Mouse (Mus musculus) T-helper 1 cell (primary cell): ENCODE measurements around the gene Alox12.

Experiments used
- in situ Hi-C: fragments of 300-600 bp; cut with MboI, MseI; formaldehyde crosslinking; loops from one replicate; pipeline ENCODE4 v1.15.1; 2025; ENCODE audit warnings: high pct_unique_total_duplicates

The Alox12 gene

DNA sequence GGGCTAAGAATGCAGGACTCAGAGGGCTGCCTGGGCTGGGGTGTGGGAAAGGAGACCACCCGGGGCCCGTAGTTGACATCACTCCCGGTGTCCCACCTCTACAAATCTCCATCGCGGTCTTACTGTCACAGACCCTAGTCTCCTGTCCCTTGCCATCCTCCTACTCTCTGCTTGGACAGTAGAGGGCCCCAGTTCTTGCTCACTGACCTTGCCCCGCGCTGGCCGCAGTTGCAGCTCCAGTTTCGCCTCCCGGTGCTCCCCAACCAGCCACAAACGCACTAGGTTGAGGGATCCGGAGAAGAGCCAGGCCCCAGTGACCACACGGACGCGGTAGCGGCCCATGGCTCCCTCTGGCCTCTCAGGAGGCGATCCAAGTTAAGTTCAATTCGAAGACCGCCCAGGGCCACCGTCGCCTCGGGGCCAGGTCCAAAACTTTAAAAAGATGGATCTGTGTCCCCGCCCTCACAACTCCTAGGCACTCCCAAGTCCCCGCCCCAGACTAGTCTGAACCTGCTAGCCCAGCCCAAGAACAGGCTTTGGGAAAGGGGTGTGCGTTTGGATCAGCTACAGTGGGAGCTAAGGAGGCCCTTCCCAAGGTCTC, at the start of gene Alox12:
Gene Alox12 (minus strand): TSS at position 423 of the 601 bp plus-strand sequence.
- in situ Hi-C loops = no loop called here

DNA sequence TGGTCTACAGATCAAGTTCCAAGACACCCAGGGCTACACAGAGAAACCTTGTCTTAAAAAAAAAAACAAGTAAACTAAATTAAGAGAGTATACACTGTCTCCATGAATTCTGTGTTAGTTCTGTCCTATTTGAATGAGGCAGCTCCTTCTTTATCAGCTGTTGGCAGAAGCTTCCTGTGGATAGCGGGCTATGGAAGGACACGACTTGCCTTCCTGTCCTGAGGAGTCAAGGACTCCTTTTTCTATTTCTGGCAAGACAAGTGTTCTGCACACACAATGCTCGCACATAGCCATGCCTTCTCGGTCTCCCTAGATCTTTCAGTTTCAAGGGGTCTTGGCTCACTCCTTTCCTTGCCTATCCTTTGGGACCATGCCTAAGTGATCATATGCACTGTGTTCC, 47.1 kb upstream of the Alox12 start:
- in situ Hi-C loops = no loop called here

DNA sequence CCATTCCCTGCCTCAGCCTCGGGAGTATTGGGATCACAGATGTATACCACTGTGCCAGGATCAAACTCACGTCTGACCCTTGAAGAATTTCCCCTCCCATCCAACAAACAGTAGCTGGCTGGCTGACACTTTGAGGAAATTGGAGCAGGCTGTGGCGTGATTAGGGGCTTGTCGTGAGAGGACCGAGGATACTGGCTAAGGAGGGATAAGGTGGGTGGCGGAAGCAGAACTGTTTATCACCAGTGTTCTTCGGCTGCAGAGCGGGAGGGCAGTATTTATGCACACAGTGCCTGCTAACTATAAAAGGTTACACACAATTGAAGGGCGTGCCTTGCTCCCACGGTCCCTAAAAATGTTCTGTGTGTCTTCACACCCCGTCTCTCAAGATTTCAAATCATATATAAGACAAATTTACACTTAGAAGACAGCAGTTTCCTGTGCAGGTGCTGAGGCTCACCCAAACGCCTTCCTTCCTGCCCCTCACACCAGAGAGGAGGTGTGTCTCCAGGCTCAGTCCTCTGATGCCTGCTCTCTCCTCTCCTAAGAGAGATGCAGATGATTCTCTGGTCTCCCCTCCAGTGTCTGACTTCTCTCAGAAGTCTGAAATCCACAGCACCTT, 42.8 kb upstream of the Alox12 start:
- in situ Hi-C loops = loop anchor here (25.0 kb wide), 1 partner anchor 989 kb away; no protein-coding TSS in a partner anchor

GRCm38 (mm10) chr11:70297405-70297804, 42.3 kb upstream of the Alox12 start:
- in situ Hi-C loops = loop anchor here (25.0 kb wide), 1 partner anchor 990 kb away; no protein-coding TSS in a partner anchor

DNA sequence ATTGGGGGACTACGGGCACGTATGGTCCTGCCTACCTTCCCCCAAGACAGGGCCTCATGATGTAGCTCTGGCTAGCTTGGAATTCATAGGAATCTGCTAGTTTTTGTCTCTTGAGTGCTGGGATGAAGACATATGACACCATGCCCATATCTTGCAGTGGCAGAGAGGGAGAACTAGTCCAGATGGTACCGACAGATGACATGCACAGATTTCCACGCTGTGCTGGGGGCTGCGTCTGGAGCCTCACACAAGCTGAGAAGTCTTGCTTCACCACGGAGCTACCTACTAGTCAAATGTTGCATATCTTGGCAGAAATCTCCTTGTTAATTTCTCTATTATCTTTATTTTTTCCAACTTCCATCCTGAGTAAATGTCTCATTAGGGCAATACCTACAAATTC, 38.7 kb upstream of the Alox12 start:
- in situ Hi-C loops = loop anchor here (25.0 kb wide), 1 partner anchor 993 kb away; no protein-coding TSS in a partner anchor

GRCm38 (mm10) chr11:70291235-70291634, 36.1 kb upstream of the Alox12 start:
- in situ Hi-C loops = loop anchor here (25.0 kb wide), 1 partner anchor 996 kb away; no protein-coding TSS in a partner anchor

DNA sequence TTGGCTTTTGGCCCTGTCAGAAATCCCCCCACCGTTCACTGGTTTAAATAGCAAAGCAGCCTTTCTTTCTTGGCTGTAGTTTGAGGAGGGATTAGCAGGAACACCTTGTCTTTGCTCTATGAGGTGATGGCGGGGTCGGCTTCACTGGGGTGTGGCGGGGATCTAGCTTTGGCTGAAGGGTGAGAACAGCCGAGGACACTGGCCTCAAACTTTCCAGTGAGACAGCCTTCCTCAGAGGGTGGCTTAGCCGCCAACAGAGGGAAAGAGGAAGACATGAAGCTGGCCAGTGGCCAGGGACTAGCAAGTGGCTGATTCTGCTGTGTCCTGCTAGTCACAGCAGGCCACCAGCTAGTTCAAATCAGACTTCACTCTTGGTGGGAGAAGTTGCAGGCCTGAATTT, 34.1 kb upstream of the Alox12 start:
- in situ Hi-C loops = loop anchor here (25.0 kb wide), 1 partner anchor 998 kb away; no protein-coding TSS in a partner anchor

- in situ Hi-C loops = loop anchor here (25.0 kb wide), 1 partner anchor 999 kb away; no protein-coding TSS in a partner anchor
Measured at GRCm38 (mm10) chr11:70288102-70288501, 32.9 kb upstream of the Alox12 start.

DNA sequence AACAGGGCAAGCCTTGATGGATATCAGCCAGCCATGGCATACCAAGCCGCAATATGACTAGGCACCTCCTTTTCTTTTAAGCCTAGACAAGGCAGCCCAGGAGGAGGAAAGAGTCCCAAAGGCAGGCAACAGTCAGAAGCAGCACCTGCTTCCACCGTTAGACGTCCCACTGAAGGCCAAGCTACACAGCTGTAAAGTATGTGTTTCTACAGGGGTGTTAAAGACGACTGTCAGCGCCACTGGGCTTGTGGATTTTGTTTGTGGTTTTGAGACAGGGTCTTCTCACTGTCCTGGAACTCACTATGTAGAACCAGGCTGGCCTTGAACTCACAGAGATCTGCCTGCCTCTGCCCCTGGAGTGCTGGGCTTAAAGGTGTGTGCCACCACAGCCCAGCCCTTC, 30.5 kb upstream of the Alox12 start:
- in situ Hi-C loops = loop anchor here (25.0 kb wide), 1 partner anchor 1002 kb away; no protein-coding TSS in a partner anchor

GRCm38 (mm10) chr11:70284757-70285156, 29.6 kb upstream of the Alox12 start:
- in situ Hi-C loops = loop anchor here (25.0 kb wide), 1 partner anchor 1003 kb away; no protein-coding TSS in a partner anchor

GRCm38 (mm10) chr11:70283666-70284065, 28.5 kb upstream of the Alox12 start:
- in situ Hi-C loops = loop anchor here (25.0 kb wide), 1 partner anchor 1004 kb away; no protein-coding TSS in a partner anchor

- in situ Hi-C loops = loop anchor here (25.0 kb wide), 1 partner anchor 1007 kb away; no protein-coding TSS in a partner anchor
Measured at GRCm38 (mm10) chr11:70280441-70280840, 25.3 kb upstream of the Alox12 start.

DNA sequence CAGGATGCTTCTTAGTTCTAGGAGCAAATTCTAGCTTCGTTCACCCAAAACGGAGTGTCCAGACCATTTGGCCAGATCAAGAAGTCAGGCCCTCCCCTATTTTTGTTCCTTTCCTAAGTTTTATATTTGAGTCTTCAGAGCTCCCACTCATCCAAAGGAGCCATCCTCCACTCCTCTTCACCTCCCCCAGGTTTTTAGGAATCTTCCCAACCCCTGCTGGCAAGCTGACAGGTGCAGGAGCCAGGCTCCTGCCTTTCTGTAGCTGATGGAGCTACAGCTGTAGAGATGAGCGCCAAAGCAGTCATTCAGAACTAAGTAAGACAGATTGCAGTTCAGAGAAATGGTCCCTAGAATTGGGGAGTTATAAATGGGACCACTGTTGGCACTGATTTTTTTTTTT, 23.8 kb upstream of the Alox12 start:
- in situ Hi-C loops = loop anchor here (25.0 kb wide), 1 partner anchor 1008 kb away; no protein-coding TSS in a partner anchor

DNA sequence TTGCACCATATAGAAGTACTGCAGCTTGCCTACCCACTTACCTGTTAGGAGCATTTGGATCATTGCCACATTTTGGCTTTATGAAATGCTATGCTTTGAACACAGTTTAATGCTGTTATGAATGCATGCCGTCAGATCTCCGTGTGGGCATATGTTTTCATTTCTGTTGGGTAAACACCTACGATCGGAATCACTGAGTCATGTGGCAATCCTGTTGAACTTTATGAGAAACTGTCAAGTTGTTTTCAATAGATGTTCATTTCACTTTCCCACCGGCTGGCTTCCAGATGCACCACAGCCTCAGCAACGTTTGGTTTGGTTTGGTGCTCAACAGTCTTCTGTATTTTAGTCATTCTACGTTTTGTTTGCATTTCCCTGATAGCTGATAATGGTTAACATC, 16.5 kb upstream of the Alox12 start:
- in situ Hi-C loops = no loop called here

DNA sequence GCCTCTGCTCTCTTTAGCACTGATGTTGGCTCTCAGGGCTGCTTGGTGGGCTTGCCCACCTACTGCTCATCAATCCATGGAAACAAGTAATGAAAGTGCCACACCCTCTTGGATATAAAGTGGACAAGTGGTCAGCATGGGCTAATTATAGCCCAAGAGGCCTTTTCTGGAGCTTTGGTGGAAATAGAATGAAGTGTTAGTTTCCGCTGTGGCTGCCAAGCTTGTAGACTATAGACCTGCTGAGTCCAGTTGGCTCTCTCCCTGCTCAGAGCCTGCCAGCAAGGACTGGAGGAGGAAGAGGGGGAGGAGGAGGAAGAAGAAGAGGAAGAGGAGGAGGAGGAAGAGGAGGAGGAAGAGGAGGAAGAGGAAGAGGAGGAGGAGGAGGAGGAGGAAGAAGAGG, 11.3 kb upstream of the Alox12 start:
- in situ Hi-C loops = no loop called here

- in situ Hi-C loops = no loop called here
Measured at GRCm38 (mm10) chr11:70265819-70266218, 10.7 kb upstream of the Alox12 start.

GRCm38 (mm10) chr11:70265252-70265651, 10.1 kb upstream of the Alox12 start:
- in situ Hi-C loops = no loop called here

DNA sequence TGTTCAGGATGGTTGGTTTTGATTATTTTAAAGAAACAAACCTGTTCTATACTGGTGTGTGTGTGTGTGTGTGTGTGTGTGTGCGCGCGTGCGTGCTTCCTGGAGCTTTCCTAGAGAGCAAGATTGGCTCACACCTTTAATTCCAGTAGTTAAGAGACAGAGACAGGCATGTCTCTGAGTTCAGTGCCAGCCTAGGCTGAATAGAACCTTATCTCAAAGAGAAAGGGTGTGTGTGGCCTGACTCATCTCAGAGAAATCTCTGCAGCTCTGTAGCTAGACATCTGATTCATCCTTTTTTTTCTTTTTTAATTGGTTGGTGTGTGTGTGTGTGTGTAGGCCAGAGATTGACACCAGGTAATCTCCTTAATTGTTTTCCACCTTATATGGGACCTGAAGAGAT, 3.9 kb upstream of the Alox12 start:
- in situ Hi-C loops = no loop called here

- in situ Hi-C loops = no loop called here
Measured at GRCm38 (mm10) chr11:70254337-70254736, 816 bp downstream of the Alox12 start.

DNA sequence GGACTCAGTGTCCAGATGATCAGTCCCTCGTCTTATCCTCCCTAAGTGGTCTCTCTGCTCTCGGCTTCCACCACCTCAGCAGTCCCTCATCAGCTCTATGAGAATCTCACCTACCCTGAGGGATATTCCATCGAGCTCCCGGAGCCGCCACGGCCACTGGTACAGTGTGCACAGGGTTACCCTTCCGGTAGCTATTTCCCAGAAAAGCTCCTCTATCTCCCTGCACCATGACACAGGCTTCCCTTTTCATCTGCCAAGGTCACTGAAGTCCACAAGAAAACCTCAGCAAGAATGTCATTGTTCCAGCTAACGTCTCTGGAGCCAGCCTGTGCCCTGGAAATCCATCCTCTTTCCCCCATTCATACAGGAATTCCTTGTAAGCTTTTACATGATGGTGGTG, 3.3 kb downstream of the Alox12 start:
- in situ Hi-C loops = no loop called here

DNA sequence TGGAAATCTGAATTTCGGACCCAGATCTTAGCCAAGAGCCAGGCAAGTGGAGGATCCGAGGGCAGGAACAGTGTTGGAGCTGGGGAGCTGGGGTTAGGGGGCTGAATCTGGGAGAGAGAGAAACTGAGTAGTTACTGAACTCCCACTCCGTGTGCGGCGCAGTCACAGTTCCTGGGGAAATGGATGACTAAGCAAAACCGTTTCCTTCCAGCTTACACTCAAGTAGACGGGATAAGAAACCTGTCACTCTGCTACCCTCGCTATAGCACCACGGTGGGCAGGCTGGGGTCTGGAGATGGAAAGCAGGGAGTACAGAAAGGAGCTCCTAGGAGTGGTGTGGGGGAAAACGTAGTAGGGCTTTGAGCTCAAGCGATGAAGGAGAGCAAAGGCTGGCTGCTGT, 5.0 kb downstream of the Alox12 start:
- in situ Hi-C loops = no loop called here

- in situ Hi-C loops = loop anchor here (10.0 to 25.0 kb wide), 2 partner anchors 1135 to 1832 kb away; partner anchors contain the start of genes 9130213A22Rik and Hes7
Measured at GRCm38 (mm10) chr11:70247136-70247845, 7.9 kb downstream of the Alox12 start.
